Mouse (Mus musculus) C2C12 (cell line): ENCODE measurements around the gene Rnf19b.

Experiments used
- CTCF ChIP-seq: IDR thresholded peaks from one replicate; pipeline ENCODE4 v1.5.1; 2011; ENCODE audit not compliant: control insufficient read depth, insufficient read depth, insufficient read length
- FOSL1 ChIP-seq: IDR thresholded peaks from one replicate; pipeline ENCODE4 v1.8.0; 2011; ENCODE audit warnings: mild to moderate bottlenecking, low read length; ENCODE audit not compliant: poor library complexity, insufficient read depth, severe bottlenecking
- MAX ChIP-seq: IDR thresholded peaks from one replicate; pipeline ENCODE4 v1.6.1; 2011; ENCODE audit warnings: mild to moderate bottlenecking, control low read depth
- MYOG ChIP-seq: IDR thresholded peaks from one replicate; pipeline ENCODE4 v1.6.1; 2011; ENCODE audit not compliant: control insufficient read depth, insufficient read length; ENCODE audit errors: extremely low read depth
- USF1 ChIP-seq: IDR thresholded peaks from one replicate; pipeline ENCODE4 v1.6.1; 2011; ENCODE audit warnings: low read depth, mild to moderate bottlenecking, control low read depth, moderate library complexity

DNA sequence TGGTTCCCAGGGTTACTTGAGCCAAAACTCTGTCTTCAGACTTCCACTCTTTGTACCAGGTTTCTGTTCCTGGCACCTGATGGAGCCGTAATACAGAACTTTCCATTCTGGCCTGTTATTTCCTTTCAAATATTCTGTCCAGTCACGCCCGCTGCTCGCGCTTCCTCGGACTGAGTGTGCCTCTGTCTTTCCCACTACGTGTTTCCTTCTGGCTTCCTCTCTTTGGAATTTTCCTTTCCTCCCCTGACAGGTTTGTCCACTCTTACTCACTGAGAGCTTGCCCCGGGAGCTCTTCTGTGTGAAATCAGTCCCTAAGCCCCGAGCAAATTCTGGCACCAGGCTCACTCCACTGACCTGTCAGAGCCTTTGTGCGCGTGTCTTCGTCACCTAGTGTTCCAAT is 3.3 kb upstream of the Rnf19b start:
- no peak for TF ChIP-seq MYOG
- no peak for TF ChIP-seq CTCF
- no peak for TF ChIP-seq MAX
- no peak for TF ChIP-seq USF1
- no peak for TF ChIP-seq FOSL1
